Mouse (Mus musculus): Measurements from ENCODE around the gene Sigmar1. TPM values are rescaled to one million over a fixed set of nuclear protein-coding genes. Genes with fewer than 3 reads are reported as not detected.
A peak's percentile ranks its signal among the peaks of the same experiment; 100 is the strongest.

Gene Sigmar1
- polyA plus RNA-seq, 1 experiment from 2014 or later: 79.3 TPM

DNA sequence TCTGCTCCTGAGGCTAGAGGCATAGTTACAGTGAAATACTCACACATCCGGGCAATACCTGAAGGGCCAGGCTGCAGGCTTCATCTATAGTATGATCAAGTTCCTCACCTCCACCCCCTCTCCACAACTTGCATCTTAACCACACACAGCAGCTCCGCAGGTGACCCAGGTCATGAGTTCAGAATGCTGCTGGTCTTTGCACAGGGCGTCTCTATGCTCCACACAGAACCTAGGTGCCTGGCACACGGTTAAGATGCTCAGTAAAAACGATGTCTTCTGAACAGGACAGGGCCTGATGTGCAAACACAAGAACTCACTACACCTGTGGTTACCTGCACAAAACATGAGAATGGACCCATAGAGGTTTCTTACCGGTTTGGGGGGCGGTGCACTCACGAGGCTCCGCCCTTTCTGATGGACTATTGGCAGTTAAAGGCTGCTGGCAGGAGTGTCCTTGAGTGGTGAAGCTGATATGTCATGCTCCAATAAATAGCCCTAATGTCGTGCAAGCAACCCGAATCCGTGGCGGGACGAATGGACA, 1.1 kb downstream of the Sigmar1 start, which contains the start of gene Galt:
Gene Galt, plus strand, starts transcription at position 432 of the 541 bp plus-strand sequence.
- 0 out of 2 replicates have a peak, but pooled peaks cover 2% of the 10 kb centered on the region for H3K36me3 ChIP-seq
- H3K9ac ChIP-seq: peak within 1 kb of the TSS; percentile 70
- peak within 1 kb of the TSS; percentile 75 for H3K4me3 ChIP-seq
- WGBS: 12% methylated on average over 14 of the region's 14 CpGs
- peaks cover 14% of the 10 kb centered on the region for H3K4me1 ChIP-seq (replicated peaks)
- H3K9me3 ChIP-seq: no peaks in the 10 kb centered on the region
- ATAC-seq (ENCODE audit: low FRiP score, low read depth): peak; percentile 70
- peak within 1 kb of the TSS; percentile 88 for H3K27ac ChIP-seq (replicated peaks)
- H3K27me3 ChIP-seq: 0 out of 2 replicates have a peak, but pooled peaks cover 2% of the 10 kb centered on the region
- H3K4me2 ChIP-seq: peak within 1 kb of the TSS; percentile 89

GRCm38 (mm10) chr4:41745021-41745420, 10.9 kb downstream of the Sigmar1 start:
- Histone ChIP-seq H3K36me3 (no peaks in the 10 kb centered on the region; the same call in 1 of the 2 replicates), H3K4me1 (replicated peaks) (peaks cover 12% of the 10 kb centered on the region), H3K4me2 (no peak overlapping the region), H3K27me3 (0 out of 2 replicates have a peak, but pooled peaks cover 4% of the 10 kb centered on the region), H3K9me3 (peaks cover 11% of the 10 kb centered on the region; the same call in 1 of the 2 replicates), H3K4me3 (no peak overlapping the region), H3K9ac (no peak overlapping the region), H3K27ac (replicated peaks) (no peak overlapping the region)
- WGBS: 81% methylated on average over 1 of the region's 1 CpGs
- no peak for ATAC-seq (ENCODE audit: low FRiP score, low read depth)

GRCm38 (mm10) chr4:41744131-41744530, 11.8 kb downstream of the Sigmar1 start:
- H3K4me2 ChIP-seq: no peak overlapping the region
- peaks cover 11% of the 10 kb centered on the region; the same call in 1 of the 2 replicates for H3K9me3 ChIP-seq
- no peak overlapping the region for H3K4me3 ChIP-seq
- no peak for ATAC-seq (ENCODE audit: low FRiP score, low read depth)
- H3K27ac ChIP-seq (replicated peaks): no peak overlapping the region
- peaks cover 21% of the 10 kb centered on the region for H3K4me1 ChIP-seq (replicated peaks)
- H3K36me3 ChIP-seq: peaks cover under 1% of the 10 kb centered on the region
- H3K9ac ChIP-seq: no peak overlapping the region
- H3K27me3 ChIP-seq: 0 out of 2 replicates have a peak, but pooled peaks cover 3% of the 10 kb centered on the region
- WGBS: 75% methylated on average over 2 of the region's 2 CpGs

DNA sequence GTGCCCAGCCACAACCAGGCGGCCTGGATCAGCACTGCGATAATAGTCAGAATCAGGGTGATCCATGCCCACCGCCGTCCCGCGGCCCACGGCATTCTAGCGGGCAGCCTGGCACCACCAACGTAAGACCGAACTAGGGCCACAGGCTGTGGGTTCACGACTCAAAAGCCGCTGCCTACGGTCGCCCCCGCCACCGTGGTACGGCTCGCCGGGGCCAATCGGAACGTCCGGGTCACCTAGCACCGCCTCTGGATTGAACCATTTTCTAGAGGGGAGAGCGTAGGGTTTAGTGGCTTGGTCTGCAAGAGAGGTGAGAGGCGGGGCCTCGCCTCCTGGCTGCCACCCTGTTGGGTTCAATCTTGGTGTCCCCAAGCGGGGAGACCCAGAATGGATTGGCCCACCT, 14.8 kb downstream of the Sigmar1 start:
- under 1% methylated on average over 27 of the region's 27 CpGs for WGBS

GRCm38 (mm10) chr4:41740380-41741157, 15.4 kb downstream of the Sigmar1 start:
- H3K4me2 ChIP-seq: peak overlapping the region; percentile 87
- peaks cover 9% of the 10 kb centered on the region for H3K36me3 ChIP-seq
- under 1% methylated on average over 48 of the region's 48 CpGs for WGBS
- H3K4me3 ChIP-seq: peak overlapping the region; percentile 87
- H3K27ac ChIP-seq (replicated peaks): peak overlapping the region; percentile 90
- no peaks in the 10 kb centered on the region for H3K27me3 ChIP-seq
- peak overlapping the region; percentile 86 for H3K9ac ChIP-seq
- peak; percentile 89 for ATAC-seq (ENCODE audit: low FRiP score, low read depth)
- H3K4me1 ChIP-seq (replicated peaks): peaks cover 23% of the 10 kb centered on the region
- no peaks in the 10 kb centered on the region for H3K9me3 ChIP-seq

More for the DNA sequence above, 14.8 kb downstream of the Sigmar1 start:
- Histone ChIP-seq H3K9ac (peak overlapping the region; percentile 86), H3K4me1 (replicated peaks) (peaks cover 23% of the 10 kb centered on the region), H3K27me3 (no peaks in the 10 kb centered on the region), H3K4me2 (peak overlapping the region; percentile 87), H3K9me3 (no peaks in the 10 kb centered on the region), H3K4me3 (peak overlapping the region; percentile 87), H3K27ac (replicated peaks) (peak overlapping the region; percentile 90), H3K36me3 (peaks cover 9% of the 10 kb centered on the region)
- peak; percentile 96 for ATAC-seq (ENCODE audit: low FRiP score, low read depth)

DNA sequence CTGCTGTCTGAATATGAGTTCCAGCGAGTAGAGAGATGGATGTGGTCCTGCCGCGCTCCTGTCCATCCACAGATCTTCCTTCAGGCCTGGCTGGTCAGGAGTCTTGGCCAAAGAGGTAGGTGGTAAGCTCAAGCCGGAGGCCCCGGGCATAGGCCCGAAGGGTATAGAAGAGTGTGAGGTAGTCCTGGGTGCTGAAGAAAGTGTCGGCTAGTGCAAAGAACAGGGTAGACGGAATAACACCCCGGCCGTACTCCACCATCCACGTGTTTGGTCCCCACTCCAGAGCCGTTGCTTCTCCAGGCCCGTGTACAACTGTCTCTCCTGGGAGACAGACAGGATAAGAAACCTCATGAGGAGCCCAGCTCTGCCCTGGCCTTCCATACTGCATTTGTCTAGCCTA, 16.7 kb downstream of the Sigmar1 start:
- Histone ChIP-seq H3K4me1 (replicated peaks) (peaks cover 23% of the 10 kb centered on the region), H3K27me3 (no peaks in the 10 kb centered on the region), H3K27ac (replicated peaks) (no peak overlapping the region), H3K36me3 (peaks cover 9% of the 10 kb centered on the region), H3K4me3 (no peak overlapping the region), H3K4me2 (peak overlapping the region; percentile 87; the same call in 1 of the 2 replicates), H3K9me3 (no peaks in the 10 kb centered on the region), H3K9ac (no peak overlapping the region)
- no peak for ATAC-seq (ENCODE audit: low FRiP score, low read depth)
- 94% methylated on average over 13 of the region's 13 CpGs for WGBS

- Histone ChIP-seq H3K4me3 (no peak overlapping the region), H3K9me3 (no peaks in the 10 kb centered on the region), H3K9ac (no peak overlapping the region), H3K36me3 (peaks cover 9% of the 10 kb centered on the region), H3K4me1 (replicated peaks) (peaks cover 23% of the 10 kb centered on the region), H3K27me3 (peaks cover 8% of the 10 kb centered on the region), H3K27ac (replicated peaks) (no peak overlapping the region), H3K4me2 (no peak overlapping the region)
- 67% methylated on average over 1 of the region's 1 CpGs for WGBS
- no peak for ATAC-seq (ENCODE audit: low FRiP score, low read depth)
Observed at GRCm38 (mm10) chr4:41738256-41738603, 17.7 kb downstream of the Sigmar1 start.

- H3K9me3 ChIP-seq: no peaks in the 10 kb centered on the region
- ATAC-seq (ENCODE audit: low FRiP score, low read depth): 0 out of 2 replicates have a peak, but pooled peaks have one; percentile 31
- H3K4me1 ChIP-seq (replicated peaks): peaks cover 23% of the 10 kb centered on the region
- H3K4me2 ChIP-seq: no peak overlapping the region
- no peak overlapping the region for H3K9ac ChIP-seq
- H3K27me3 ChIP-seq: peaks cover 13% of the 10 kb centered on the region
- no peak overlapping the region for H3K4me3 ChIP-seq
- H3K36me3 ChIP-seq: peaks cover 9% of the 10 kb centered on the region
- no peak overlapping the region for H3K27ac ChIP-seq (replicated peaks)
- 47% methylated on average over 8 of the region's 8 CpGs for WGBS
Observed at GRCm38 (mm10) chr4:41737602-41738255, 18.2 kb downstream of the Sigmar1 start.

GRCm38 (mm10) chr4:41731052-41731765, 24.7 kb downstream of the Sigmar1 start, which contains the start of gene Arid3c:
Gene Arid3c (minus strand): TSS chr4:41731142.
- ATAC-seq (ENCODE audit: low FRiP score, low read depth): no peak
- Histone ChIP-seq H3K27ac (replicated peaks) (no peak within 1 kb of the TSS), H3K9ac (peak within 1 kb of the TSS; percentile 23; the same call in 1 of the 2 replicates), H3K9me3 (no peaks in the 10 kb centered on the region), H3K4me3 (peak within 1 kb of the TSS; percentile 35), H3K4me1 (replicated peaks) (peaks cover 22% of the 10 kb centered on the region), H3K27me3 (peaks cover 68% of the 10 kb centered on the region), H3K4me2 (peak within 1 kb of the TSS; percentile 61), H3K36me3 (no peaks in the 10 kb centered on the region)
- WGBS: 2% methylated on average over 50 of the region's 50 CpGs

DNA sequence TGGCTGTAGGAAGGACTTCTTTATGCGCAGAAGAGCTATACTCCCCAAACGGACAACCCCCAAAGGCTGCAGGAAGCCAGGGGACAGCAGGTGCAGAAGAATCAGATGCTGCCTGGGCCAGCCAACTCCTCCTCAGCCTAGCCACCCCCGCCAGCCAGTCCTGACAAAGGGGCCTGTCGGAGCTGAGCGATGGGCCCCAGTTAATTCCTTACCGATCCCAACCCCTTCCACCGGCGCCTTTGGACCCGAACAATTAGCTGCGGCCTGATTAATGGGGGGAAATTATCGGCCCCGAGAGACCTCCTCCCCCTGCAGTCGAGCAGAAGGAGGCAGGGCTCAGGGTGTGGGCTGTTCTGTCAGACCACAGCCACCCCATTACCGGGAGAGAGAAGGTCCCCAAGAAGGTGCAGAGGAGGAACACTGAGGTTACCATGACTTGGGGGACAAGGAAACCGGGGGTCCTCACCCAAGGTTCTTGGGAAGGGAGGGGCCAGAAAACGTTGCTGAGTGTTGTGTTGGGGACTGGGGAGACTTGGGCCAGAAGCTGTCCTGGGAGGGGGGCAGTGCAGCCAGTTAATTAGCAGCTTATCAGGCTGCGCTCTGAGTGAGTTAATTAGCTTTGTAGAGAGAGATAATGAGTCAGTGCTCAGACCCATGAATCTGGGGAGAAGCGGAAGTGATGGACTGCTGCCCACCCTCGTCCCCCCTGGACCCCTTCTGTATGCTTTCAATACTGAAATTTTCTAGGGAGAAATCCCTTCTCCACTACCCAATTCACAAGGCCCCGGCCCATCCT, 28.9 kb downstream of the Sigmar1 start:
- 12% methylated on average over 20 of the region's 20 CpGs for WGBS
- peak overlapping the region; percentile 30; the same call in 1 of the 2 replicates for H3K4me2 ChIP-seq
- no peak for ATAC-seq (ENCODE audit: low FRiP score, low read depth)
- peaks cover 73% of the 10 kb centered on the region for H3K27me3 ChIP-seq
- H3K27ac ChIP-seq (replicated peaks): peak overlapping the region; percentile 44; the same call in 1 of the 2 replicates
- H3K9ac ChIP-seq: no peak overlapping the region
- H3K9me3 ChIP-seq: no peaks in the 10 kb centered on the region
- no peaks in the 10 kb centered on the region for H3K36me3 ChIP-seq
- peaks cover 40% of the 10 kb centered on the region for H3K4me1 ChIP-seq (replicated peaks)
- no peak overlapping the region for H3K4me3 ChIP-seq
